Mouse (Mus musculus) brown adipose tissue, adult 24 weeks (tissue): ENCODE data around the gene Gm42742. TPM values are rescaled to one million over a fixed set of nuclear protein-coding genes. Genes with fewer than 3 reads are reported as not detected.

Experiments
- polyA plus RNA-seq: library from polyadenylated mRNA; stranded (reverse); fragments of >200 nt; gene quantifications from 2 replicates; pipeline ENCODE4 v1.2.4, GENCODE M21; 2012; ENCODE audit not compliant: missing spikeins, insufficient read depth, insufficient read length

Gm42742 gene
- polyA plus RNA-seq, 1 experiment, result 12.4 TPM

Other genes with a start within 250 kb of the Gm42742 start
- gene Ypel3, start 244.1 kb downstream of the Gm42742 start, polyA plus RNA-seq, result 156 and 157 TPM in 2 replicates
- gene Tbx6, start 239.6 kb downstream of the Gm42742 start, polyA plus RNA-seq, result not detected in 2 replicates
- 46.4 and 53.3 TPM in 2 replicates for gene Ppp4c, start 228.6 kb downstream of the Gm42742 start, polyA plus RNA-seq
- 50.7 and 63.7 TPM in 2 replicates for gene Fam57b, start 223.4 kb downstream of the Gm42742 start, polyA plus RNA-seq
- not detected in 2 replicates for gene 4930451I11Rik, start 189.5 kb downstream of the Gm42742 start, polyA plus RNA-seq
- not detected in 2 replicates for gene Doc2a, start 173.7 kb downstream of the Gm42742 start, polyA plus RNA-seq
- gene Hirip3, start 159.1 kb downstream of the Gm42742 start, polyA plus RNA-seq, result 6.1 and 7.4 TPM in 2 replicates
- gene Ino80e, start 158.7 kb downstream of the Gm42742 start, polyA plus RNA-seq, result 16.4 and 27.1 TPM in 2 replicates
- gene Taok2, start 136.4 kb downstream of the Gm42742 start, polyA plus RNA-seq, result 17.6 and 22.7 TPM in 2 replicates
- gene Tmem219, start 98.2 kb downstream of the Gm42742 start, polyA plus RNA-seq, result 41.9 and 45.2 TPM in 2 replicates
- gene Kctd13, start 92.2 kb downstream of the Gm42742 start, polyA plus RNA-seq, result 8.8 and 10.9 TPM in 2 replicates
- gene Asphd1, start 71.5 kb downstream of the Gm42742 start, polyA plus RNA-seq, result not detected in 2 replicates
- gene Sez6l2, start 70.5 kb downstream of the Gm42742 start, polyA plus RNA-seq, result 0.71 and 0.75 TPM in 2 replicates
- 33.4 and 41.3 TPM in 2 replicates for gene Cdipt, start 45.2 kb downstream of the Gm42742 start, polyA plus RNA-seq
- 2.0 and 2.3 TPM in 2 replicates for gene Cdiptos, start 45.0 kb downstream of the Gm42742 start, polyA plus RNA-seq
- gene Mvp, start 6.5 kb downstream of the Gm42742 start, polyA plus RNA-seq, result 27.9 and 52.7 TPM in 2 replicates
- 14.1 TPM in 1 of 2 replicates, not detected in the other for gene Pagr1b, start 4.6 kb downstream of the Gm42742 start, polyA plus RNA-seq
- gene Pagr1a, start 3.7 kb downstream of the Gm42742 start, polyA plus RNA-seq, result 5.9 and 26.0 TPM in 2 replicates
- 0.55 and 0.58 TPM in 2 replicates for gene Prrt2, start 114 bp upstream of the Gm42742 start, polyA plus RNA-seq
- gene Maz, start 5.9 kb upstream of the Gm42742 start, polyA plus RNA-seq, result 23.3 and 33.6 TPM in 2 replicates
- gene Kif22, start 21.4 kb upstream of the Gm42742 start, polyA plus RNA-seq, result not detected in 2 replicates
- not detected in 2 replicates for gene Zg16, start 66.2 kb upstream of the Gm42742 start, polyA plus RNA-seq
- 0.96 and 1.8 TPM in 2 replicates for gene AI467606, start 70.3 kb upstream of the Gm42742 start, polyA plus RNA-seq
- 0.75 and 1.5 TPM in 2 replicates for gene Qprt, start 101.1 kb upstream of the Gm42742 start, polyA plus RNA-seq
- gene Spn, start 116.7 kb upstream of the Gm42742 start, polyA plus RNA-seq, result 0.44 TPM in 1 of 2 replicates, not detected in the other
- 15.3 and 17.4 TPM in 2 replicates for gene Cd2bp2, start 175.0 kb upstream of the Gm42742 start, polyA plus RNA-seq
- gene Tbc1d10b, start 187.4 kb upstream of the Gm42742 start, polyA plus RNA-seq, result 9.8 and 12.8 TPM in 2 replicates
- gene Mylpf, start 187.8 kb upstream of the Gm42742 start, polyA plus RNA-seq, result 335 and 418 TPM in 2 replicates
- gene Zfp553, start 212.0 kb upstream of the Gm42742 start, polyA plus RNA-seq, result 3.3 and 3.4 TPM in 2 replicates
- 10.9 and 19.3 TPM in 2 replicates for gene Sept1, start 212.0 kb upstream of the Gm42742 start, polyA plus RNA-seq
- gene Zfp771, start 223.2 kb upstream of the Gm42742 start, polyA plus RNA-seq, result 7.1 and 14.4 TPM in 2 replicates
- gene Dctpp1, start 239.6 kb upstream of the Gm42742 start, polyA plus RNA-seq, result 38.1 and 41.3 TPM in 2 replicates